Mouse (Mus musculus): ENCODE data around the gene Tbccd1.

The Tbccd1 gene

GRCm38 (mm10) chr16:22857431-22858113, at the start of gene Tbccd1, which contains the start of gene Dnajb11:
Gene Tbccd1 (minus strand): TSS chr16:22857669.
Gene Dnajb11 (plus strand): TSS chr16:22857845.
- DNase-seq (ENCODE audit: low read depth, low spot score): peak; percentile 99

GRCm38 (mm10) chr16:22901326-22901725, 43.9 kb upstream of the Tbccd1 start:
- no peak for DNase-seq (ENCODE audit: low read depth, low spot score)

GRCm38 (mm10) chr16:22899866-22900570, 42.5 kb upstream of the Tbccd1 start:
- DNase-seq (ENCODE audit: low read depth, low spot score): no peak

- no peak for DNase-seq (ENCODE audit: low read depth, low spot score)
These were observed 41.9 kb upstream of the Tbccd1 start for GRCm38 (mm10) chr16:22899346-22899745.

- DNase-seq (ENCODE audit: low read depth, low spot score): no peak
These were observed 39.1 kb upstream of the Tbccd1 start for GRCm38 (mm10) chr16:22896618-22897017.

- peak; percentile 75 for DNase-seq (ENCODE audit: low read depth, low spot score)
These were observed 36.6 kb upstream of the Tbccd1 start for GRCm38 (mm10) chr16:22894095-22894494.

GRCm38 (mm10) chr16:22891733-22892154, 34.3 kb upstream of the Tbccd1 start:
- no peak for DNase-seq (ENCODE audit: low read depth, low spot score)

GRCm38 (mm10) chr16:22890683-22891510, 33.4 kb upstream of the Tbccd1 start, which contains the start of gene Ahsg:
Gene Ahsg (plus strand): TSS chr16:22891277.
- no peak for DNase-seq (ENCODE audit: low read depth, low spot score)

- no peak for DNase-seq (ENCODE audit: low read depth, low spot score)
These were observed 32.2 kb upstream of the Tbccd1 start for GRCm38 (mm10) chr16:22889716-22890115.

GRCm38 (mm10) chr16:22888835-22889234, 31.4 kb upstream of the Tbccd1 start:
- DNase-seq (ENCODE audit: low read depth, low spot score): no peak

GRCm38 (mm10) chr16:22886726-22887125, 29.3 kb upstream of the Tbccd1 start:
- no peak for DNase-seq (ENCODE audit: low read depth, low spot score)

GRCm38 (mm10) chr16:22885356-22885755, 27.9 kb upstream of the Tbccd1 start:
- peak; percentile 56 for DNase-seq (ENCODE audit: low read depth, low spot score)

- no peak for DNase-seq (ENCODE audit: low read depth, low spot score)
These were observed 26.0 kb upstream of the Tbccd1 start for GRCm38 (mm10) chr16:22883441-22883840.

- no peak for DNase-seq (ENCODE audit: low read depth, low spot score)
These were observed 24.0 kb upstream of the Tbccd1 start for GRCm38 (mm10) chr16:22881487-22881886.

- DNase-seq (ENCODE audit: low read depth, low spot score): no peak
These were observed 23.4 kb upstream of the Tbccd1 start for GRCm38 (mm10) chr16:22880900-22881299.

GRCm38 (mm10) chr16:22879945-22880595, 22.6 kb upstream of the Tbccd1 start:
- DNase-seq (ENCODE audit: low read depth, low spot score): no peak

GRCm38 (mm10) chr16:22878716-22879115, 21.2 kb upstream of the Tbccd1 start:
- DNase-seq (ENCODE audit: low read depth, low spot score): no peak

- no peak for DNase-seq (ENCODE audit: low read depth, low spot score)
These were observed 20.4 kb upstream of the Tbccd1 start for GRCm38 (mm10) chr16:22877660-22878390.

GRCm38 (mm10) chr16:22876218-22877043, 19.0 kb upstream of the Tbccd1 start:
- DNase-seq (ENCODE audit: low read depth, low spot score): peak; percentile 25

- DNase-seq (ENCODE audit: low read depth, low spot score): no peak
These were observed 15.9 kb upstream of the Tbccd1 start for GRCm38 (mm10) chr16:22873369-22873768.

All from R1 (cell line).